Mouse (Mus musculus): ENCODE measurements at regions not wholly inside any gene's neighbourhood (a gene's known extent, or its start where the extent isn't known, plus 50 kb on each side); places are given as distances from the start of the nearest gene placed in this dataset.

- intact Hi-C loops (cut with DNase I) = no loop called here
- no peak overlapping the region for H3K27ac ChIP-seq
- no peak for TF ChIP-seq CTCF (IDR thresholded peaks at IDR 0.05)
- H3K4me3 ChIP-seq = no peak overlapping the region
- DNase-seq = no peak
Measured at GRCm38 (mm10) chr14:68973636-68974101, 320.4 kb downstream of the Synb start.

- no peak overlapping the region for H3K4me3 ChIP-seq
- peak; percentile 69 for TF ChIP-seq CTCF (IDR thresholded peaks at IDR 0.05)
- intact Hi-C loops (cut with DNase I) = loop anchor here (1.0 kb wide), 1 partner anchor 231 kb away; no protein-coding TSS in a partner anchor
- no peak overlapping the region for H3K27ac ChIP-seq
- peak; percentile 49 for DNase-seq
Measured at GRCm38 (mm10) chr14:68966758-68967157, 327.3 kb downstream of the Synb start.

- intact Hi-C loops (cut with DNase I) = no loop called here
- TF ChIP-seq CTCF (IDR thresholded peaks at IDR 0.05) = no peak
- no peak overlapping the region for H3K4me3 ChIP-seq
- DNase-seq = no peak
- H3K27ac ChIP-seq = no peak overlapping the region
Measured at GRCm38 (mm10) chr14:68954577-68955460, 339.3 kb downstream of the Synb start.

- no peak for TF ChIP-seq CTCF (IDR thresholded peaks at IDR 0.05)
- DNase-seq = no peak
- intact Hi-C loops (cut with DNase I) = no loop called here
- H3K27ac ChIP-seq = no peak overlapping the region
- H3K4me3 ChIP-seq = no peak overlapping the region
Measured at GRCm38 (mm10) chr14:68945906-68946305, 348.2 kb downstream of the Synb start.

GRCm38 (mm10) chr14:68945434-68945833 lies 348.7 kb downstream of the Synb start:
- intact Hi-C loops (cut with DNase I) = no loop called here
- no peak overlapping the region for H3K4me3 ChIP-seq

GRCm38 (mm10) chr14:68941759-68942158 lies 352.3 kb downstream of the Synb start:
- intact Hi-C loops (cut with DNase I) = no loop called here
- Histone ChIP-seq H3K4me3 (no peak overlapping the region), H3K27ac (no peak overlapping the region)
- no peak for TF ChIP-seq CTCF (IDR thresholded peaks at IDR 0.05)
- DNase-seq = no peak

More at GRCm38 (mm10) chr14:68945434-68945833, 348.7 kb downstream of the Synb start:
- TF ChIP-seq CTCF (IDR thresholded peaks at IDR 0.05) = no peak
- no peak overlapping the region for H3K27ac ChIP-seq
- no peak for DNase-seq

GRCm38 (mm10) chr14:68941132-68941690 lies 352.9 kb downstream of the Synb start:
- H3K4me3 ChIP-seq = no peak overlapping the region
- no peak for TF ChIP-seq CTCF (IDR thresholded peaks at IDR 0.05)
- no peak overlapping the region for H3K27ac ChIP-seq
- DNase-seq = no peak
- intact Hi-C loops (cut with DNase I) = no loop called here

GRCm38 (mm10) chr14:68935303-68935662 lies 358.8 kb downstream of the Synb start:
- TF ChIP-seq CTCF (IDR thresholded peaks at IDR 0.05) = no peak
- DNase-seq = no peak
- no peak overlapping the region for H3K27ac ChIP-seq
- no peak overlapping the region for H3K4me3 ChIP-seq
- intact Hi-C loops (cut with DNase I) = no loop called here

- no peak overlapping the region for H3K4me3 ChIP-seq
- no peak for TF ChIP-seq CTCF (IDR thresholded peaks at IDR 0.05)
- H3K27ac ChIP-seq = no peak overlapping the region
- intact Hi-C loops (cut with DNase I) = no loop called here
- no peak for DNase-seq
Measured at GRCm38 (mm10) chr14:68934611-68935302, 359.3 kb downstream of the Synb start.

- no peak overlapping the region for H3K4me3 ChIP-seq
- H3K27ac ChIP-seq = no peak overlapping the region
- no peak for TF ChIP-seq CTCF (IDR thresholded peaks at IDR 0.05)
- no peak for DNase-seq
- intact Hi-C loops (cut with DNase I) = no loop called here
Measured at GRCm38 (mm10) chr14:68927814-68928213, 366.3 kb downstream of the Synb start.

GRCm38 (mm10) chr14:68923054-68923453 lies 371.0 kb downstream of the Synb start:
- no peak overlapping the region for H3K4me3 ChIP-seq
- no peak for DNase-seq
- TF ChIP-seq CTCF (IDR thresholded peaks at IDR 0.05) = no peak
- no peak overlapping the region for H3K27ac ChIP-seq
- intact Hi-C loops (cut with DNase I) = no loop called here

- intact Hi-C loops (cut with DNase I) = no loop called here
- DNase-seq = no peak
- Histone ChIP-seq H3K27ac (no peak overlapping the region), H3K4me3 (no peak overlapping the region)
- TF ChIP-seq CTCF (IDR thresholded peaks at IDR 0.05) = no peak
Measured at GRCm38 (mm10) chr14:68922035-68922434, 372.1 kb downstream of the Synb start.

- intact Hi-C loops (cut with DNase I) = no loop called here
- Histone ChIP-seq H3K27ac (no peak overlapping the region), H3K4me3 (no peak overlapping the region)
- no peak for TF ChIP-seq CTCF (IDR thresholded peaks at IDR 0.05)
- no peak for DNase-seq
Measured at GRCm38 (mm10) chr14:68918526-68919045, 375.5 kb downstream of the Synb start.

Measured in gastrocnemius, adult 2 months (tissue).